Mouse (Mus musculus): ENCODE measurements around the gene Ucp1.
"Not testable (repeated sequence)": the region's sequence is repeated elsewhere in the genome, so short reads cannot be mapped to it uniquely, and the experiment has no call there.

The Ucp1 gene

GRCm38 (mm10) chr8:83290176-83290575 is at the start of gene Ucp1:
Gene Ucp1 (plus strand): TSS chr8:83290352.
- no peak for ATAC-seq (ENCODE audit: low TSS enrichment)

DNA sequence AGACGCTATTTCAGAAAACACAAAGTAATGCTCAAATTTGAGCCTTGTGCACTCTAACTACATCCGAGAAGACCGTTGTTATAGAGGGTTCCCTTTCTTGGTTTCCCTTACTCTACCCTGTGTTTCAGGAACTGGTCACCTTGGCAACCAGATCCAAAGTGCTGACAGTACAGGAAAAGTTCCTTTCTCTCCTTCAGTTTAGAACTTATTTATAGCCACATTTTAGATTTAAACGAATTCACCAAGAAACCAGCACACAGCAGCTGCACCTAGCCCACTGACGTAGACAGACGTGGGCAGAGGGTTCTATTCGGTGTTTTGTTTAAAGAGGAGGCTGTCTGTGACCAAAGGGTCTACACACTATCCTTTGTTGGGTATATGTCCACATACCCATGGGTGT is 46.0 kb upstream of the Ucp1 start:
- peak; percentile 94 for ATAC-seq (ENCODE audit: low TSS enrichment)

DNA sequence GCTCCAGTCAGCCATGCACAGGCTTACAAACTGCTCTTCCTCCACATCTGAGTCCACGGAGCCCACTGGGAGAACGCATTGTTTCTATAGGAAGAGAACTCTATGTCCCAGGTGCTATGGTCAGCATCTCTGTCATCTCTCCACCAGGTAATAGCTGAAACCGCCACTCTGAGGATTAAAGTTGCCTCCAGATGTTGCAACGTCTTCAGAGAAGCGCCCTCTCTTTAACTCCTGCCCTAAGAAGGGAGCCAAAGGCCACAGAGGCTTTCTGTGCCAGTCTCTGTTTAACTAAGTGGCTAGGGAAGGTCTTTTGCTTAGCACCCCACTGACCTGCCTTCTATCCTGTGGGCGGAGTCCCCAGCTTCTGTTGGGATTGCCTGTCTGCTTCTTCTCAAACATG is 39.3 kb upstream of the Ucp1 start:
- no peak for ATAC-seq (ENCODE audit: low TSS enrichment)

DNA sequence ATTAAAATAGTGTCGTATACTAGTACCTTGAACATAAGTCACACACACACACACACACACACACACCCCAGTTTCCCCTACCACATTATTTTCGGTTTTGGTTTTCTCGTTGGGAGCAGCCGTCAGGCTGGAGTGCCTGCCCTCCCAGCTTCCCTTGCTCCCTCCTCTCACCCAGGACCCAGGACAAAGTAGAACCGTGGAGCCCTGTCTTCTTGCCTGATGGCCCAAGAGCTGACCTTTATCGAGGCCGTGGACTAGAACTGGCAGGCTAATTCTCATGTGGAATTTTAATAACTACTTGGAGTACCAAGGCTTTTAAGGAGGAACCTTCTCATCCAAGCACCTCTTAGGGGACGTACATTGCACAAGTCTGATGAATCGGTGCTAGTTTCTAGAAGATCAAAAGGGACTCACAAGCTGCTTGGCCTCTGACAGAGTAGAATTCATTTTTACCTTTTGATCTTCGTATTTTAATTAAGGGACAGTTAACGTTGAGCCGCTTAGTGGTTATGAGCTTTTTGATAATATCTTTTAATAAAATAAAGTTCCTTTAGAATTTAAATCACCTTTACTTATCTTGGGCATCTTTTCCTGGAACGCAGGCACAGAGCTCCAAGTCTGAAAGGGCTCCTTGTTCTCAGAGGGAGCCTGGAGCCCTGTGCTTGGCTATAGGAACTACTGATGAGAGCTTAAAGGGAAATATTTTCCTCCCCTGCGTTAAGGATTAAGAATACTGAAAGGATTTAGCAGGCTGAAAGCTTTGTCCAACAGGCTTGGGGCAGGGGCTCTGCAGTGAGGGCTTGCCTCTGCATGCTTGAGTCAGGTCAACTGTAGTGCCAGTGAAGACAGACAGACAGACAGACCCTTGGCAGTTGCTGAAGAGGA is 38.5 kb upstream of the Ucp1 start:
- ATAC-seq (ENCODE audit: low TSS enrichment): no peak

DNA sequence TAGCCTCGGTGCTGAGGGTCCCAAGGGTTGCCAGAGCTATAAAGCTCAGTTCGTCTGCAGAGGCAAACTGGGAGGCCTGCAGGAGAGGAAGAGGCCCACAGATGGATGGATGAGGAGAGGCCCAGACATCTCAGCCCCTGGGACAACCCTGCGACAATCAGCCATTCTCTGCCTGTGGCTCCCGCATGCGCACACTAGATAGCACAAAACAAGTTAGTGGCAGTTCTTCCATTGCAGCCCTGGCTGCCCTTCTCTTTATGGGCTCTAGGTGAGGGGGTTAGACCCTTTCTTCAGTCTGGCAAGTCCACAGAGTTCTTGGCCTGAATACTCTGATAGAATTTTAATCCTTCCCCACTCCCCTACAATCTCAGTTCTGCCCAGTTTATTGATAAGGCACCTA is 37.4 kb upstream of the Ucp1 start:
- no peak for ATAC-seq (ENCODE audit: low TSS enrichment)

DNA sequence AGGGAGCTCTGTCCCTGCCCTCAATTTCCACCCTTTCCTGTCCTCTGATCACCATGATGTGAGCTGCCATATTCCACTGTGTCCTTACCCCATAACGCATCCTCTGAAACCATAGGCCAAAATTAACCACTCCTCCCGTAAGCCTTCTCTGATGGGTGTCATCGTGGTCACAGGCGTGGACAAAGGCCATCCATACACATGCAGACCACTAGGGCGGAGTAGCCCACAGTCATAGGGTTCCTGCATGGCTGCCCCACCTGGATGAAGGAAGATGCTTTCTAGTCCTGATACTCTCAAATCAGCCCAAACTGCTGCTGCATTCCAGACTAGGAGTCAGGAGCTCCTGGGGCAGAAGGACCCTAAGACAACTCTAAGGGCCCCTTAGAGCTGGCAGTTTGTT is 32.5 kb upstream of the Ucp1 start:
- no peak for ATAC-seq (ENCODE audit: low TSS enrichment)

- peak; percentile 91 for ATAC-seq (ENCODE audit: low TSS enrichment)
Observed at GRCm38 (mm10) chr8:83260418-83261215, 29.5 kb upstream of the Ucp1 start.

- no peak for ATAC-seq (ENCODE audit: low TSS enrichment)
Observed at GRCm38 (mm10) chr8:83271172-83271571, 19.0 kb upstream of the Ucp1 start.

DNA sequence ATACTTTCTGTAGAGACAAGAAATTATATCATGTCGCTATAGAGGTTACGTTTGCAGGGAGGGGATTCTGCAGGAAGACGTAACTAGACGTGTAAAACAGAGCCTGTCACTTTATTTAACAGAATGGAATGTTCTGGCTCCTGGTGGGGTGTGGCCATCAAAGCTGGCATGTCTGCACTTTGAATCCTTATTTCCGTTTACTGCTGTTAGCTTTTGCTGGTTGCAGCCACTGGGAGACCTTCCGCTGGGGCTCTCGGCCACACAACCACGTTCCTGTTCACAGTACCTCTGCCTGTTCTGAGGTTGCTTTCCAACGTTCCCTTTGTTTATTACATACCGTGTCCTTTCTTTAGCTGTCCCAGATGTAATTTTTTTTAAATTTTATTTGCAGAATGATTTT is 17.7 kb upstream of the Ucp1 start:
- no peak for ATAC-seq (ENCODE audit: low TSS enrichment)

GRCm38 (mm10) chr8:83274470-83274869 is 15.7 kb upstream of the Ucp1 start:
- no peak for ATAC-seq (ENCODE audit: low TSS enrichment)

DNA sequence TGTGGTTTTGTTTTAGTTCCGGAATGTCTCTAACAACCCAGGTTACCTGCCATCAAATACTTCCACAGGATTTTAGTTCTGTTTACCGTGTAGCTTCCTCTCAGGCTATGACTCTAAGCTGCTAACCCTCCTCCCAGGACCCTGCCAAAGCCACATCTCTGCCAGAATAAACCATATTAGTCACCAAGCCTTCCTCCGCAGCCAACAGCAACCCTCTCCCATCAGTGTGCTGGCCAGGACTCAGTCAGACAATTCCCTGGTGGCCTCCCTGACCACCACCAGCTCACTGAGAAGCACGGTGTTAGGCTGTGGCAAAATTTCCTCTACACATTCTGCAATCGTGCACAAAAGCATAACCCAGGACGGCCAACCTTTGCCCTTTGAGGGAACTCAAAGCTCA is 11.7 kb upstream of the Ucp1 start:
- ATAC-seq (ENCODE audit: low TSS enrichment): no peak

- ATAC-seq (ENCODE audit: low TSS enrichment): no peak
Observed at GRCm38 (mm10) chr8:83285391-83285790, 4.8 kb upstream of the Ucp1 start.

- no peak for ATAC-seq (ENCODE audit: low TSS enrichment)
Observed at GRCm38 (mm10) chr8:83297375-83297774, 7.2 kb downstream of the Ucp1 start.

GRCm38 (mm10) chr8:83300135-83300534 is 10.0 kb downstream of the Ucp1 start:
- ATAC-seq (ENCODE audit: low TSS enrichment): no peak

- no peak for ATAC-seq (ENCODE audit: low TSS enrichment)
Observed at GRCm38 (mm10) chr8:83304946-83305345, 14.8 kb downstream of the Ucp1 start.

DNA sequence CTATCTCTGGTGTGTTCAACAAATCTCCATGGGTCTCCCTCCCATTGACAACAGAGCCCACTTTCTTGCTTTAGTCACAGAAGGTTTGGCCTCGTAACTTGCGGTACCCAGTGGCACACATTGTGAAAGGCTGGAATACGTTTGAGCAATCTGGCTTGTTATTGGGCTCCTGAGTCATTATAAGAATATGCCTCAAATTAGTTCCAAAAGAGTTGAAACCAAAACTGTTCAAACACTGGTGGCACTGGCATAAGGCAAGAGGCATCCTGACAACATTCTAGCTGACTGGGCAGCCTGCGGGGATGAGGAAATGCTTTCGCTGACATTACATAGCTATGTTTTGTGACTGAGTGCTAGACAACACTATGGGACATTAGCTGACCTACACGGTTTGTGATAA is 19.7 kb downstream of the Ucp1 start:
- no peak for ATAC-seq (ENCODE audit: low TSS enrichment)

- ATAC-seq (ENCODE audit: low TSS enrichment): not testable (repeated sequence)
Observed at GRCm38 (mm10) chr8:83315084-83315483, 24.9 kb downstream of the Ucp1 start.

DNA sequence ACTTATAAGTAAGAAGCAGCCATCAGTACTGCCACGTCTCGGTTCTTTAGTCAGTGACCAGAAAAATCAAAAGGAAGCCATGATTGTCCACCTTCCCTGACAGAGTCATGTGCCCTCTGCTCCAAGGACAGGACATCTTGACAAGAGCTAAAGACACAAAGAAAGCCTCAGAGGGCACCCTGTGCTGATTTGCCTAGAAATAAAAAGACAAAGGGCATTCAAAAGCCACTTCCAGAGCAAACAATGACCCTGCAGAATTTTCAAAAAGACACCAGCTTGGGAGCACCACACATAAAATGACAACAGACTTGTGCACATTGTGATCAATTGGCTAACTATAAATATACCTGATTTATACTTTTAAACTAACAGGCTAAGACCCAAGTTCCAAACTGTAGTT is 25.5 kb downstream of the Ucp1 start:
- ATAC-seq (ENCODE audit: low TSS enrichment): no peak

GRCm38 (mm10) chr8:83320543-83320942 is 30.4 kb downstream of the Ucp1 start:
- ATAC-seq (ENCODE audit: low TSS enrichment): no peak

DNA sequence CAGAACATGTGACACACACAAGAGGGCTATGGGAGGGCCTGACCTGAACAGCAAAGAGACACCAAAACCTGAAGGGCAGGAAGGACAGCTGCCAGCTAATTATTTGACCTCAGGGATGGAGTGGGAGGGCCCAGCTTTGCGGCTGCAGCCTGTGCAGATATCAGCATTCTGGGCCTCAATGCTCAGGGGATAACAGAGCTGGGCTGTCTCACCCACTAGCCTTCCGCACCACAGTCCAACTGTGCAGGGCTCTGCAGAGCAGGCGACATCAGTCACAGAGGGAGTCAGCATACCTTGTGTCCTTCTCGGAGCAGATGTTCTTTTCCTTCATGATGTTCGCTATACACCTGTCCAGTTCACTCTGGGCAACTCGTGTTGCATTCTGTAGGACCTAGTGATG is 32.2 kb downstream of the Ucp1 start:
- no peak for ATAC-seq (ENCODE audit: low TSS enrichment)

- ATAC-seq (ENCODE audit: low TSS enrichment): no peak
Observed at GRCm38 (mm10) chr8:83323056-83323455, 32.9 kb downstream of the Ucp1 start.

- ATAC-seq (ENCODE audit: low TSS enrichment): no peak
Observed at GRCm38 (mm10) chr8:83327889-83328288, 37.7 kb downstream of the Ucp1 start.

- ATAC-seq (ENCODE audit: low TSS enrichment): peak; percentile 48
Observed at GRCm38 (mm10) chr8:83331567-83331898, 41.4 kb downstream of the Ucp1 start.
